Mouse (Mus musculus) embryonic facial prominence, embryonic 11.5 days (tissue): ENCODE data around the gene Gm17332. TPM values are rescaled to one million over a fixed set of nuclear protein-coding genes. Genes with fewer than 3 reads are reported as not detected.

Experiments
- ATAC-seq: fragments of 200-750 bp; cut with Nextera tagmentation; replicated peaks from 2 replicates; pipeline ENCODE4 v1.8.0; 2017; ENCODE audit warnings: low read depth; ENCODE audit not compliant: insufficient number of reproducible peaks, low FRiP score, low TSS enrichment
- DNase-seq: peaks from one replicate; pipeline ENCODE4 v3.0.0-alpha.2; 2015; ENCODE audit warnings: low spot score
- H3K27ac ChIP-seq: fragments of 300-500 bp; sonication (generic); replicated peaks from 2 replicates; pipeline ENCODE4 v1.5.1; 2014; ENCODE audit warnings: mild to moderate bottlenecking, low read depth, low read length, control low read depth
- H3K27me3 ChIP-seq: fragments of 300-500 bp; sonication (generic); 2 replicates; pipeline ENCODE4 v1.6.1; 2014; ENCODE audit warnings: mild to moderate bottlenecking, low read length, moderate library complexity, mixed read lengths; ENCODE audit not compliant: control insufficient read depth, insufficient read depth
- H3K36me3 ChIP-seq: fragments of 300-500 bp; sonication (generic); replicated peaks from 2 replicates; pipeline ENCODE4 v1.6.1; 2014; ENCODE audit warnings: low read depth, mild to moderate bottlenecking, low read length, moderate library complexity, mixed read lengths; ENCODE audit not compliant: control insufficient read depth, insufficient read depth
- H3K4me1 ChIP-seq: fragments of 300-500 bp; sonication (generic); 2 replicates; pipeline ENCODE4 v1.6.1; 2014; ENCODE audit warnings: low read length, mixed read lengths; ENCODE audit not compliant: control insufficient read depth, insufficient read depth
- H3K4me2 ChIP-seq: fragments of 300-500 bp; sonication (generic); 2 replicates; pipeline ENCODE4 v1.6.1; 2014; ENCODE audit warnings: low read depth, mild to moderate bottlenecking, control low read depth, low read length, moderate library complexity
- H3K4me3 ChIP-seq: fragments of 300-500 bp; sonication (generic); 2 replicates; pipeline ENCODE4 v1.5.1; 2014; ENCODE audit warnings: low read depth, low read length, control low read depth
- H3K9ac ChIP-seq: fragments of 300-500 bp; sonication (generic); replicated peaks from 2 replicates; pipeline ENCODE4 v1.6.1; 2014; ENCODE audit warnings: mild to moderate bottlenecking, control low read depth, low read length
- H3K9me3 ChIP-seq: fragments of 300-500 bp; sonication (generic); replicated peaks from 2 replicates; pipeline ENCODE4 v1.6.1; 2016; ENCODE audit warnings: mild to moderate bottlenecking, low read length, inconsistent platforms, mixed read lengths; ENCODE audit not compliant: control insufficient read depth
- WGBS: fragments of 180-500 bp; shearing (Covaris S2); extraction: QIAGEN DNeasy Blood & Tissue Kit; methylation state at CpG from one replicate; pipeline ENCODE4 v1.1.7; 2014; 5-methylcytosine and 5-hydroxymethylcytosine counted together
- polyA plus RNA-seq: library from polyadenylated mRNA; unstranded; fragments of >200 nt; fragmentation: Nextera tagmentation; extraction: Ambion mirVana; gene quantifications from 2 replicates; pipeline ENCODE4 v1.2.1, GENCODE M21; 2014

Gene Gm17332
- not detected in 2 replicates for polyA plus RNA-seq

DNA sequence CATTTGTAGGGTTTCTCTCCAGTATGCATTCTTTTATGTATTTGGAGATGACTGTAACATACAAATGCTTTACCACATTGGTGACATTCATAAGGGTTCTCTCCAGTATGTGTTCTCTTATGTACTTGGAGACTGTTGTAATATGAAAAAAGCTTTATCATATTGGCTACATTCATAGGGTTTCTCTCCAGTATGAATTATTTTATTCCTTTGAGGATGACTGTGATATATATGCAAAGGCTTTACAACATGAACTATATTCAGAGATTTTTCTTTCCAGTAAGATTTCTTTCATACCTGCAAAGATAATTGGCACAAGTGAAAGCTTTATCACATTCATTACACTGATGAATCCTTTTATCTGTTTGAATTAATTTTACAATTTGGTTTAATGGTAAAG lies at the start of gene Gm17332:
Gm17332 (minus strand) TSS at position 101 of the 400 bp plus-strand sequence.
- Histone ChIP-seq H3K36me3 (no peaks in the 10 kb centered on the region), H3K4me1 (no peaks in the 10 kb centered on the region), H3K27ac (no peak within 1 kb of the TSS), H3K4me2 (no peak within 1 kb of the TSS), H3K9me3 (no peaks in the 10 kb centered on the region), H3K9ac (no peak within 1 kb of the TSS), H3K27me3 (no peaks in the 10 kb centered on the region), H3K4me3 (no peak within 1 kb of the TSS)
- ATAC-seq, result no peak
- DNase-seq, result no peak

DNA sequence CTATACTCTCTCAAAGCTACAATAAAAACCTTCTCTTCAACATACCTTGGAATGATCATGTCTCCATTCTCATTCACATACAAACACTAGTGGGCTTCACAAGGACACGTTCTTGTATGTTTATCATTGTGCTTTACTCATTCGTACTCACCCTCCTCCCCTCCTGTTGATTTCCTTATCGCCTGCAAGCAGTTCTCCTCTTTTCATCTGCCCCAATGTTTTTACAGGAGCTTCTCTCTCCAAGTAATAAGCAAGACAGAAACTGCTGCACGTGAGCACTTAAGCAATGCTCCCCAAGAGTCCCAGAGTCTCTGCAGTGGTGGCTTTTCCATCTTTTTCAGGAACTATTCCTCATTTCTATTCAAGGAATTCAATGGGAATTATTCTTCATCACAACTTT lies 47.7 kb upstream of the Gm17332 start:
- H3K4me3 ChIP-seq, result no peak overlapping the region
- no peaks in the 10 kb centered on the region for H3K36me3 ChIP-seq
- ATAC-seq, result no peak
- no peaks in the 10 kb centered on the region for H3K9me3 ChIP-seq
- no peak overlapping the region for H3K4me2 ChIP-seq
- H3K4me1 ChIP-seq, result no peaks in the 10 kb centered on the region
- 73% methylated on average over 4 of the region's 4 CpGs for WGBS
- no peak overlapping the region for H3K27ac ChIP-seq
- no peak overlapping the region for H3K9ac ChIP-seq
- no peak for DNase-seq
- H3K27me3 ChIP-seq, result no peaks in the 10 kb centered on the region

DNA sequence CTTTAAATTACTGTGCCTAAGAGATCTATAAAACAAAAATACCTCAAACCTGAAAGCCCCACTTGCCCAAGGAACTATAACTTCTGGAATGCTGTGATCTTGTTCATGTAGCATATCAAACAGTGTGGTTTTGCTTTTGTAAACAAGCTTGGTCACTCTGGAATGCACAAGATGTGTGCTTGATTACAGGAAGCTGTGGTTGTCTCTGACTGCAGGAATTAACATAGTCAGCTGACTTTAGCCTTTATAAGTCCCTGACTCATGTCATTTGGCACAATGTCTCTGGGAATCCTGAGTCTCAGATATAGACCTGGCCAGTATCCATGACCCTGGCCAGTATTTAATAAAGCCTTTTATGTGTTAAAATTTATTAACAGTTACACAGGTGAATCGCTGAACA lies 43.1 kb upstream of the Gm17332 start:
- Histone ChIP-seq H3K4me3 (no peak overlapping the region), H3K9me3 (no peaks in the 10 kb centered on the region), H3K9ac (no peak overlapping the region), H3K36me3 (no peaks in the 10 kb centered on the region), H3K4me1 (no peaks in the 10 kb centered on the region), H3K27ac (no peak overlapping the region), H3K27me3 (no peaks in the 10 kb centered on the region), H3K4me2 (no peak overlapping the region)
- 89% methylated on average over 1 of the region's 1 CpGs for WGBS
- DNase-seq (no peak), ATAC-seq (no peak)

DNA sequence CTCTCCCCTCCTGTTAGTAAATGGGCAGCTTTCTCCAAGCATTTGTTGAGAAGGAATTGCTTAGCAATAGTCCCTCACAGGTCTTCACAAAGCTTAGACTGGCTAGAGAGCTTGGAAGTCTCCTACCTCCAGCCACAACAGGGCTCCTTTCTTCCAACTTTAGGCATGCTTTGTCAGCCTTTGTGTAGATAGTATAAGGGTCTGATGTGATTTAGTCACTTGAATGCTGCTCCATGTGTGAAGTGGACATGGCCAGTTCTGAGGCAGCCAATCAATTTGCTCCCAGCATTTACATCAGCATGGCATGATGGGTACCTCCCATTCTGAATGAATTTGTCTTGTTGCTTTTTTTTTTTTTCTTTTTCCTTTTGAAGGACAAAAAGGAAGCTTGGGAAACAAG lies 35.7 kb upstream of the Gm17332 start:
- DNase-seq, result peak; percentile 2
- H3K36me3 ChIP-seq, result no peaks in the 10 kb centered on the region
- no peak; the same call in 1 of the 2 replicates for ATAC-seq

DNA sequence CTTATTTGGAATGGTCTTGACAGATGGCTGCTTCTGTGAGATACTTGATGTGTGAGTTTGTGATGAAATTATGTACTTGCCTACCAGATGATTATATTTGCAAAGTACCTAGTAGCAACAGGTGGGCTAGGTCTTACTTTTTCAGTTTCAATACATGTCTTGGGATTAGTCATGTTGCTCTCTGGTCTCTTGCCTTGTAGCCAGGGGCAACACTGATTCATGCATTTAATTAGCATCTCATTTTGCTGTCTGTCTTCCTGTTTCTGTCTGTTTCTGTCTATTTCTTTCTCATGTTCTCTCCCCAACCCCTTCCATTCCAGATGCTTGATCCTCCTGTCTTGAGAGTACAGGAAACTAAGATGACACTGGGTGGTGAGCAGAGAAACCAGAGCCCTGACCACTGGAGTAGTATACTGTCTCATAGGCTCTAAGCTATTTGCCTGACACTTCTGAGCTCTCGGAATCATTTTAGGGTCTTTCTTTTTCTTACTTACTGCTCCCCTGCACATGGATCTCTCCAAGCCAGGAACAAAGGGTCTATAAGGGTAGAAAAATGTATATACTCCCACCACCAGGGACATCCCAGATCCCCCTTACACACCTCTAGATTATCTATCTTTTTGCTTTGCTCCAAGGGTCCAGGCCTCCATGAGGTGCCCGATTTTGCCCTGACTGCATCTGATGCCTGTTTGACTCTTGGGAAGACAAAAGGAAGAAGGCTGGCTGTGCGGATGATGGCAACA lies 13.5 kb upstream of the Gm17332 start:
- H3K4me2 ChIP-seq, result no peak overlapping the region
- ATAC-seq (no peak), DNase-seq (no peak)
- H3K4me1 ChIP-seq, result no peaks in the 10 kb centered on the region
- no peak overlapping the region for H3K4me3 ChIP-seq
- no peaks in the 10 kb centered on the region for H3K27me3 ChIP-seq
- 84% methylated on average over 3 of the region's 3 CpGs for WGBS
- no peak overlapping the region for H3K27ac ChIP-seq
- H3K9ac ChIP-seq, result no peak overlapping the region
- no peaks in the 10 kb centered on the region for H3K9me3 ChIP-seq
- H3K36me3 ChIP-seq, result no peaks in the 10 kb centered on the region

More for the DNA sequence above, 35.7 kb upstream of the Gm17332 start:
- H3K9me3 ChIP-seq, result no peaks in the 10 kb centered on the region
- H3K4me1 ChIP-seq, result no peaks in the 10 kb centered on the region
- no peaks in the 10 kb centered on the region for H3K27me3 ChIP-seq
- H3K4me3 ChIP-seq, result no peak overlapping the region
- H3K27ac ChIP-seq, result no peak overlapping the region
- H3K4me2 ChIP-seq, result no peak overlapping the region
- H3K9ac ChIP-seq, result no peak overlapping the region

DNA sequence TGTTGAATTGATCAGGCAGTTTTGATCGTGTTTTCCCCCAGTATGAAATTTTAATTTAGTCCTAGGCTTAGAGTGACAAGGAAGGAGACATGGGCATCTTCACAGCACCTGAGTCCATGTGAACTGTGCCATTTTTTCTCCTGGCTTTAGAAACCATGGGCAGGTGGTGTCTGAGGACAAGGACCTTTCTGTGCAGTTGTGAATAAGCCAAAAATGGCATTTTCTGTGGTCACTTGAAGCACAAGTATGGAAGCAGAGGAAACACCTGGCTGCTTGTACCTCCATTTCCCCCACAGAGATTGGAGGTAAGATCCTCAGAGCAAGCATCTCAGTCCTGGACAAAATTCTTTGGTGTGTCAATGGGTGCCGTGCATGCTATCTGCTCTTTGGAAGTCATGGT lies 12.5 kb upstream of the Gm17332 start:
- Histone ChIP-seq H3K36me3 (no peaks in the 10 kb centered on the region), H3K27me3 (no peaks in the 10 kb centered on the region), H3K4me2 (no peak overlapping the region), H3K9me3 (no peaks in the 10 kb centered on the region), H3K27ac (no peak overlapping the region), H3K4me1 (no peaks in the 10 kb centered on the region), H3K4me3 (no peak overlapping the region), H3K9ac (no peak overlapping the region)
- no peak for ATAC-seq
- WGBS, result 83% methylated on average over 2 of the region's 2 CpGs
- no peak for DNase-seq

DNA sequence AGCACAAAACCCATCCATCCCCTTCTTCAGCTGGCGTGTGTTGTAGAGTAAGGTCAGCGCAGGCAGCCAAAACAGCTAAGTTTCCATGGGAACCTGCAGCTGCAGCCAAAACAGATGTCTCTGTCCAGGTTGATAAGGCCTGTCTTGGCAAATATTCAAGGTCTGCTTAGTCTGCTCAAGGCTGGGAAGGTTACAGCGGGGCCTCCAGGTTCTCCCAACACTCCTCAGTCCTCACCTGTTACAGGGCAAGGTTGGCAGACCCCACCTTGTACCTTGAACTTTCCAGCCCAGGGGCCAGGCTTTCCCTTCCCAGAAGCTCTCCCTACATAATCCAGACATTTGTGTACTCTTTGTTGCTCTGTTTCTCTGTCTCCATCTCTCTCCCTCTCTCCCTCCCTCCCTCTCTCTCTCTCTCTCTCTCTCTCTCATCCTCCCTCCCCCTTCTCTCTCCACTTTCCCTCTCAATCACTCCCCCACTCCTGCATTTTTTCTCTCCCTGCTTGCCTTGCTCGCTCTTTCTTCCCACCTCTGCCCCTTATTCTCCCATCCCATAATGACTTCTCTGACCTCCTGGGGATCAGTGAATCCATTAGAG lies 12.1 kb downstream of the Gm17332 start:
- DNase-seq (peak; percentile 45), ATAC-seq (no peak)
- Histone ChIP-seq H3K9me3 (no peaks in the 10 kb centered on the region), H3K27ac (no peak overlapping the region), H3K36me3 (no peaks in the 10 kb centered on the region), H3K4me3 (no peak overlapping the region; the same call in 1 of the 2 replicates), H3K4me1 (no peaks in the 10 kb centered on the region), H3K4me2 (no peak overlapping the region), H3K9ac (no peak overlapping the region), H3K27me3 (no peaks in the 10 kb centered on the region)
- WGBS, result 11% methylated on average over 4 of the region's 4 CpGs
